Mouse (Mus musculus) midbrain, postnatal 0 days (tissue): ENCODE measurements at regions not wholly inside any gene's neighbourhood (a gene's known extent, or its start where the extent isn't known, plus 50 kb on each side); places are given as distances from the start of the nearest gene placed in this dataset.

Experiments
- ATAC-seq: fragments of 200-750 bp; cut with Nextera tagmentation; 2 replicates; pipeline ENCODE4 v1.8.0; 2017; ENCODE audit warnings: moderate number of reproducible peaks, mild to moderate bottlenecking, moderate TSS enrichment, moderate library complexity; ENCODE audit not compliant: low FRiP score
- DNase-seq: peaks from one replicate; pipeline ENCODE4 v3.0.0-alpha.2; 2015; ENCODE audit warnings: low spot score
- H3K27ac ChIP-seq: fragments of 300-500 bp; sonication (generic); 2 replicates; pipeline ENCODE4 v1.5.1; 2014; ENCODE audit warnings: low read depth, mild to moderate bottlenecking, low read length, mixed read lengths
- H3K27me3 ChIP-seq: fragments of 300-500 bp; sonication (generic); 2 replicates; pipeline ENCODE4 v1.6.1; 2014; ENCODE audit warnings: low read length, control low read depth, mixed read lengths; ENCODE audit not compliant: insufficient read depth
- H3K36me3 ChIP-seq: fragments of 300-500 bp; sonication (generic); 2 replicates; pipeline ENCODE4 v1.6.1; 2014; ENCODE audit warnings: low read length, control low read depth, mixed read lengths; ENCODE audit not compliant: insufficient read depth
- H3K4me1 ChIP-seq: fragments of 300-500 bp; sonication (generic); 2 replicates; pipeline ENCODE4 v1.6.1; 2014; ENCODE audit warnings: mild to moderate bottlenecking, control low read depth, antibody characterized with exemption, low read length, mixed read lengths; ENCODE audit not compliant: insufficient read depth
- H3K4me2 ChIP-seq: fragments of 300-500 bp; sonication (generic); 2 replicates; pipeline ENCODE4 v1.6.1; 2014; ENCODE audit warnings: low read depth, mild to moderate bottlenecking, low read length, mixed read lengths; ENCODE audit not compliant: poor library complexity, severe bottlenecking
- H3K4me3 ChIP-seq: fragments of 300-500 bp; sonication (generic); 2 replicates; pipeline ENCODE4 v1.5.1; 2014; ENCODE audit warnings: low read depth, mild to moderate bottlenecking, low read length, moderate library complexity
- H3K9ac ChIP-seq: fragments of 300-500 bp; sonication (generic); replicated peaks from 2 replicates; pipeline ENCODE4 v1.6.1; 2014; ENCODE audit warnings: mild to moderate bottlenecking, low read length, moderate library complexity, mixed read lengths; ENCODE audit not compliant: poor library complexity, severe bottlenecking
- H3K9me3 ChIP-seq: fragments of 300-500 bp; sonication (generic); 2 replicates; pipeline ENCODE4 v1.6.1; 2016; ENCODE audit warnings: low read length, control low read depth
- CTCF ChIP-seq: IDR thresholded peaks from 2 replicates; pipeline ENCODE4 v1.5.1; 2016; ENCODE audit warnings: antibody characterized with exemption, mild to moderate bottlenecking
- WGBS: fragments of 180-500 bp; shearing (Covaris S2); extraction: QIAGEN DNeasy Blood & Tissue Kit; methylation state at CpG from one replicate; pipeline ENCODE4 v1.1.7; 2014; 5-methylcytosine and 5-hydroxymethylcytosine counted together

- Histone ChIP-seq H3K9ac (no peak overlapping the region), H3K27ac (no peak overlapping the region), H3K4me3 (no peak overlapping the region), H3K4me2 (no peak overlapping the region), H3K27me3 (no peaks in the 10 kb centered on the region), H3K9me3 (no peaks in the 10 kb centered on the region), H3K36me3 (no peaks in the 10 kb centered on the region), H3K4me1 (peaks cover 6% of the 10 kb centered on the region; the same call in 1 of the 2 replicates)
- TF ChIP-seq CTCF: no peak
- ATAC-seq (no peak), DNase-seq (no peak)
- 83% methylated on average over 5 of the region's 5 CpGs for WGBS
Observed at GRCm38 (mm10) chr16:95806510-95806909, 104.6 kb downstream of the Ets2 start.

- ATAC-seq: no peak
- 41% methylated on average over 1 of the region's 1 CpGs for WGBS
- H3K27ac ChIP-seq: no peak overlapping the region
Observed at GRCm38 (mm10) chr16:95804199-95804598, 102.3 kb downstream of the Ets2 start.

GRCm38 (mm10) chr16:95802641-95803040 is 100.8 kb downstream of the Ets2 start:
- TF ChIP-seq CTCF: no peak
- Histone ChIP-seq H3K27me3 (no peaks in the 10 kb centered on the region), H3K4me1 (no peaks in the 10 kb centered on the region; the same call in 1 of the 2 replicates), H3K9ac (no peak overlapping the region), H3K9me3 (no peaks in the 10 kb centered on the region), H3K4me3 (no peak overlapping the region), H3K27ac (no peak overlapping the region), H3K4me2 (no peak overlapping the region), H3K36me3 (no peaks in the 10 kb centered on the region)
- ATAC-seq: no peak
- no peak for DNase-seq

More at GRCm38 (mm10) chr16:95804199-95804598, 102.3 kb downstream of the Ets2 start:
- H3K4me3 ChIP-seq: no peak overlapping the region
- H3K27me3 ChIP-seq: no peaks in the 10 kb centered on the region
- no peak overlapping the region for H3K9ac ChIP-seq
- H3K4me2 ChIP-seq: no peak overlapping the region
- TF ChIP-seq CTCF: no peak
- H3K9me3 ChIP-seq: no peaks in the 10 kb centered on the region
- DNase-seq: no peak
- no peaks in the 10 kb centered on the region for H3K4me1 ChIP-seq
- no peaks in the 10 kb centered on the region for H3K36me3 ChIP-seq

GRCm38 (mm10) chr16:95802207-95802606 is 100.3 kb downstream of the Ets2 start:
- WGBS: 49% methylated on average over 4 of the region's 4 CpGs
- Histone ChIP-seq H3K27me3 (no peaks in the 10 kb centered on the region), H3K9ac (no peak overlapping the region), H3K4me1 (no peaks in the 10 kb centered on the region; the same call in 1 of the 2 replicates), H3K36me3 (no peaks in the 10 kb centered on the region), H3K4me3 (no peak overlapping the region), H3K27ac (no peak overlapping the region), H3K9me3 (no peaks in the 10 kb centered on the region), H3K4me2 (no peak overlapping the region)
- TF ChIP-seq CTCF: no peak
- DNase-seq: peak; percentile 11
- no peak for ATAC-seq

- no peaks in the 10 kb centered on the region; the same call in 1 of the 2 replicates for H3K4me1 ChIP-seq
- no peak for TF ChIP-seq CTCF
- DNase-seq: peak; percentile 67
- no peak overlapping the region for H3K9ac ChIP-seq
- no peak overlapping the region for H3K4me3 ChIP-seq
- no peaks in the 10 kb centered on the region for H3K27me3 ChIP-seq
- no peak overlapping the region for H3K4me2 ChIP-seq
- H3K27ac ChIP-seq: no peak overlapping the region
- 86% methylated on average over 7 of the region's 7 CpGs for WGBS
- H3K36me3 ChIP-seq: no peaks in the 10 kb centered on the region
- no peak for ATAC-seq
- no peaks in the 10 kb centered on the region for H3K9me3 ChIP-seq
Observed at GRCm38 (mm10) chr16:95800911-95801442, 99.1 kb downstream of the Ets2 start.

- H3K4me2 ChIP-seq: no peak overlapping the region
- ATAC-seq (no peak), DNase-seq (peak; percentile 54)
- H3K9me3 ChIP-seq: no peaks in the 10 kb centered on the region
- WGBS: 41% methylated on average over 9 of the region's 9 CpGs
- TF ChIP-seq CTCF: no peak
- no peaks in the 10 kb centered on the region for H3K27me3 ChIP-seq
- no peaks in the 10 kb centered on the region; the same call in 1 of the 2 replicates for H3K4me1 ChIP-seq
- no peaks in the 10 kb centered on the region for H3K36me3 ChIP-seq
- H3K27ac ChIP-seq: no peak overlapping the region
- H3K9ac ChIP-seq: no peak overlapping the region
- no peak overlapping the region for H3K4me3 ChIP-seq
Observed at GRCm38 (mm10) chr16:95798582-95798981, 96.7 kb downstream of the Ets2 start.
